Mouse (Mus musculus): ENCODE results near the gene Tfap2a.

Gene Tfap2a

GRCm38 (mm10) chr13:40713241-40713640 lies 24.9 kb downstream of the Tfap2a start:
- DNase-seq (ENCODE audit: low read depth, low spot score) = no peak

- DNase-seq (ENCODE audit: low read depth, low spot score) = no peak
Observed at GRCm38 (mm10) chr13:40712526-40712832, 25.7 kb downstream of the Tfap2a start.

DNA sequence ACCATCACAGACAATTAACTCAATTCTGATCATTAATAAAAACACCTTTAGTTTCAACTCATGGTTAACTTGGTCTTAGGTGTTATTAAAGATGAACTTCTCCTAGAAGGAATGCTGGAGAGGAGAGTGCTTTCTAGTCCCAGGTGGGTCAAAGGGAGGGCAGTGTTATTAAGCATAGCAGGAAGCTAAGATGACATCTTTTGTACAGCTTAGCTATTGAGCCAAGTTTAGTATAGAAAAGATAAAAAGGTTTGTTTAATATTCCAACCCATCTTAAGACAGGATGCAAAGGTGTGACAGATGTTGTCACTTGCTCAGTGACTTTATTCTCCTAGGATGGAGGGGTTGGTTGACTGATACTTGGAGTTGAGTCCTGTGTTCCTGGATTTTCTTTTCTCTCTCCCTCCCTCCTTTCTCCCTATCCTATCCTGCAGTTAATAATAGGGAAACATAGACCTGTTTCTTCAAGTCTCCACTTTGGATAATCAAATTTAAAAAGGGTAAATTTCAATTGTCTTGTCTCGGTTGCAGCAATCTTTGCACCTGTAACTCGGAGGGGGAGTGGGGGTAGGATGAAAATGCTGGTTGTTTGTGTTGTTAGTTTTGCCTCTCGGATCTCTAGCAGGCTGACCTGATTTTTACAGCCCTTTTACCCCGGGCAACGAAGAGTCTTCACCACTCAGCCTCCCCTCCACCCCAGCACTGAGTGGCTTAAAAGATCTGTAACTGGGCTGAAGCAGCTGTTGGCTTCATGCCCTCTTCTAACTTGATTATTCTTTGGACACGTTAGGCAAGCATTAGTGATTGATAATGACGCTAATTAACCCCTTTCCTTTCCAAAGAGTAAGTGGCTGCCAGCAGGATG lies 26.3 kb downstream of the Tfap2a start:
- DNase-seq (ENCODE audit: low read depth, low spot score) = no peak

- no peak for DNase-seq (ENCODE audit: low read depth, low spot score)
Observed at GRCm38 (mm10) chr13:40710062-40710342, 28.2 kb downstream of the Tfap2a start.

DNA sequence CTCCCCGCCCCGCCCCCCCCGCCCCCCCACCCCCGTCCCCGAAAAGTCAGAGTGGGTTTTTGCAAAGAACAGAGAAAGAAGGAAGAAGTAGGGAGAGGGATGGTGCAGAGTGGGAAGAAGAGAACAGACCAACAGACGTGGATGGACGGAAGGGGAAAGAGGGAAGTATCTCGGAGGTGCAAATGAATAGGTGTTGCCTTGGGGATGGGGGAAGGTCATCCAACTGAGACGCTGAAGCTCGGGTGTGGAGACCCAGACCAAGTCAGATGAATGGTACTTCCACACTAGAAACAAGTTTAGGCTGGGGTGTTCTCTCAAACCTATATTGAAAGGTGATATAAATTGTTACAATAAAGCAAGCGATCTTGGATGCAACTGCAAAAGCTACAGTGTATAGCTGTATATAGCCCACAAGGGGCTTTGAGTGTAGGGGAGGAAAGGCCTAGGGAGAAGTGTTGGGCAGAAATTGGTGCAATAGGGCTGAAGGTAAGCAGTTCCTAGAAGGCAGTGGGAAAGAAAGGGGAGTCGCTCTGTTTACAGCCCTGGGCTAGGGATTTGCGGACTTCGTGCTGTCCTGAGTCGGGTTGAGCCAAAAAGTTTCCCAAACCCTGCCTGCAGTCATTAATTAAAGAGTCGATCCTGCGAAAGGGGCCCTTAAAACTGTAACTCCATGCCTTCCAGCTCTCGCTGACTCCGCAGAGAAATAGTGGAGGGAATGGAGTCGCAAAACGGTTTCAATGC lies 28.7 kb downstream of the Tfap2a start:
- DNase-seq (ENCODE audit: low read depth, low spot score) = no peak

- DNase-seq (ENCODE audit: low read depth, low spot score) = no peak
Observed at GRCm38 (mm10) chr13:40708913-40709312, 29.3 kb downstream of the Tfap2a start.

GRCm38 (mm10) chr13:40708271-40708670 lies 29.9 kb downstream of the Tfap2a start:
- no peak for DNase-seq (ENCODE audit: low read depth, low spot score)

DNA sequence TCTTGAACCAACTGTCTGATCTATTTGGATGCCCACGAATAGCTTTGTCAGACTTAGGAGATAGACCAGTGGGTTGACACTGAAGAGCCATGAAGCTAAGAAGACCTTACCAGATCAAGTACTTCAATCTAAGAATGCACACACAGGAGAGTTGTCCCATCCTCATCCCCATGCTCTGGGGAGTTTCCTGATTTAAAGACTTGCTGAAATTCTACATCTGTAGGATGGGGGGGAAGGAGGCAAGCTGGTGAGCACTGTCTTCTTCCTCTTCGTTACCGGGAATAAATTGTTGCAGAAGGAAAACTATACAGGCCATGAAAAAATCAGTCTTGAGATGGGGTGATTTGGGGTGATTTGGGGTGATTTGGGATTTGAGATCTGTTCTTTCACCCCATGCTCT lies 30.5 kb downstream of the Tfap2a start:
- no peak for DNase-seq (ENCODE audit: low read depth, low spot score)

GRCm38 (mm10) chr13:40706612-40707011 lies 31.6 kb downstream of the Tfap2a start:
- DNase-seq (ENCODE audit: low read depth, low spot score) = no peak

DNA sequence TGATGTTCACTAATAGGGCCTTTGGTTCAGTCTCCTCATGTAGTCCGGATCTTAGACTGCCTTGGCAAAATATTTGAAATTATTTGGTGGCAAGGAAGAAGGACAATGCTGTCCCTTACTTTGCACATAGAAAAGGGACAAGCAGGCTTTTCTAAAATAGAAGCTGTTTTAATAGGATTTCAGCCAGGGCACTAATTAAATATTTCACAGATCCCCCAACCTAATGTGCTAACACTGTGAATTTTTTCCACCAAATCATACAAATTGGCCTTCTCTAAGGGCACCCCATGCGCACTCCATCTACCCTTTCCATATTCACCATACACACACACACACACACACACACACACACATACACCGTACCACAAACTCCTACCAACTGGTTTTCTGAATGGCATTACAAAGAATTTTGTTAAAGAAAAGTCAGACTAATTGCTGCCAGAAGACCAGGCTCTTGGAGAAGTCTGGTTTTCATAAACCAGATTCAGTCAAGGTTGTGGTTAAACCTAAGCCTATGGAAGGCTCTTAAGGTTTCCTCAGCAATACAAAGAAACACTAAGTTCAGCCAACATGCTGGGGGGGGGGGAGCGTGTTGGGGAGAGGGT lies 32.3 kb downstream of the Tfap2a start:
- DNase-seq (ENCODE audit: low read depth, low spot score) = no peak

GRCm38 (mm10) chr13:40704864-40705455 lies 33.2 kb downstream of the Tfap2a start:
- no peak for DNase-seq (ENCODE audit: low read depth, low spot score)

DNA sequence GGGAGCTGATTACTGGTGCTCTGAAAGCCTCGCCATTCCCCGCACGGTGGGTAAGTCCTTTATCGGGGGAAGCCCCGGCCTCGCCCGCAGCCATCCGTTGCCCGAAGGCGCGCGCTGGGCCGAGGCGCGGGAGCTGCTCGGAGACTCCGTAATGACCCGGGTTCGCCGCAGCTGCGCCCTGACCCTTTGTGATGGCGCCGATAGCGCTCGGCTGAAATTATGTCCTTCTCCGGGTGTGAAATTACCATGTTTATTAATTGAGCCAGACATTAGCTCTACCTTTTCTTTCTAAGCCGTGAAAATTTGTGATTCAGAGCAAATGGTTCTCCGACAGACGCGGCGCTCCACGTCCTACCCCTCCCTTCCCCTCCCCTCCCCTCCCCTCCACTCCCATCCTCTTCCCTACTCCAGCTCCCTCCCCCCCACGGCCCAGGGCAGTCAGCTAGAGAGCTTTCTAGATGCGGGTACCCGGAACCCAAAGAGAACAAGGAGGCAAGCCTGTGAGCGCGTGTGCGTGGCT lies 34.1 kb downstream of the Tfap2a start:
- DNase-seq (ENCODE audit: low read depth, low spot score) = no peak

- no peak for DNase-seq (ENCODE audit: low read depth, low spot score)
Observed at GRCm38 (mm10) chr13:40703123-40703797, 34.9 kb downstream of the Tfap2a start.

DNA sequence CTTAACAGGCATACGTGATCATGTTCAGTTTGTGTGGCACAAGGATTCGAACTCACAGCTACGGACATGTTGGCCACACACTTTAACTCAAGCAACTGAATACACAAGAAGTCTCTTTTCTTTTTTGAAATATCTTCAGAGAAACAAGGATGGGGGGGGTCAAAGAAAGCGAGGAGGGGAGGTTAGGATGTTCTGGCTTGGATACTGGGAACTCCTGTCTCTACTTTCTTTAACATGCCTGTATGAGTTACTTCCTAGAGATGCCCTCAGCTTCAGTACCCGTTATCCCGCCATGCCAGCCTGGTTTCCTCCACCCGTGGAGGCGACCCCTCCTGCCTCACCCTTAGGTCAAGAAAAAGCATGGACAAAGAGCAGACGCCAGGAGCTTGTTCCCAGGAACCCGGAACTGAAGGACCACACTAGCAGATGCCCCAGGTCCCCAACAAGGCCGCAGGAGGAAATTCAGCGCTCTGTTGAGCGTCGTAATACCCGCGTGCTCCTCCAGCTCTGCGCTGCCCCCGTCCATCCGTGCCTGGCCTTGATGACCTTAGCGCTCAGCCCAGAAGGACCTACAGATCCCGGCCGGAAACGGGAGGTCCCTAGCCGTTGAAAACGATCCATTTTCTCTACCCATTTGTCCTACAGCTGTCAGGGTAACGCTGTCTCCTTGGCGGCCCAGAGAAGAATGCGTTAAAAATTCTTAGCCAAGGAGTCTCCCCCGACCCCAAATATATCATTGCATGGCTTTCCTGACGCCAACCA lies 35.6 kb downstream of the Tfap2a start:
- no peak for DNase-seq (ENCODE audit: low read depth, low spot score)

GRCm38 (mm10) chr13:40701691-40702090 lies 36.5 kb downstream of the Tfap2a start:
- no peak for DNase-seq (ENCODE audit: low read depth, low spot score)

DNA sequence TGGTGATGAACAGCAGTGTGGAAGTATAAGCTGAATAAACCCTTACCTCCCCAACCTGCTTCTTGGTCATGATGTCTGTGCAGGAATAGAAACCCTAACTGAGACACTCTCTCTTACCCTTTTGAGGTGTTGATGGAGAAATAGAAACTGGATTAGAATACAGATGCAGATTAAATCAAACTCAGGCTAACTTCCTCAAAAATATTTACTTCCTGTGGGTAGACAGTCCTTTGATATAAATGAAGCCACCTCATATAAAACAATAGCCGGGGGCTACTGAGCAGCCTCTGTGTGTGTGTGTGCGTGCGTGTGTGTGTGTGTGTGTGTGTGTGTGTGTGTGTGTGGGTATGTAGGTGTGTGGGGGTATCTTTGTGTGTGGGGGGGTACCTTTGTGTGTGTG lies 52.4 kb downstream of the Tfap2a start:
- no peak for DNase-seq (ENCODE audit: low read depth, low spot score)

DNA sequence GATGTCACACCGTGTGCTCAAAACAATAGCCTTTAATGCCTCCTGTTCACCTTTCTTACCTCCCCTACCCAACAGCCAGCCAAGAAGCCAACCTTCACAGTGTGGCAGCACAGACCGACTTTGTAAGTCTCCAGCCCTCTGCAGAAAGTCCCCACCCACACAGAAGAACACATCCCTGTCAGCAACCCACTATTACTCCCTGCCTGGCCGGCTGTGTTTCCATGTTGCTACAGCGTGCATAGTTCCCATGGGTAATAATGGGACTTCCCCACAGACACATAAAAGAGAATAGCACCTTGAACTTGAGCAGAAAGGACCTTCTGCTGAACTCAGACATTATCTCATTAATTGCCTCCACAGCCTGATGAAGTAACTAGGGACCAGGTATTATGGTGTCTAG lies 61.4 kb downstream of the Tfap2a start:
- no peak for DNase-seq (ENCODE audit: low read depth, low spot score)
